Mouse (Mus musculus) gastrocnemius, postnatal 4 days (tissue): ENCODE measurements around the gene Hlcs. TPM values are rescaled to one million over a fixed set of nuclear protein-coding genes. Genes with fewer than 3 reads are reported as not detected.

Source experiments
- DNase-seq, 2 experiments: peaks; one replicate each; pipeline ENCODE4 v3.0.0; 2021 to 2022; ENCODE audit warnings: low spot score in 2 of 2, mixed read lengths in 2 of 2
- total RNA-seq, 2 experiments: library from RNA; stranded (reverse); gene quantifications; 2 replicates each; pipeline ENCODE4 v1.2.3; 2021

Hlcs gene
- total RNA-seq, 2 experiments from 2014 or later = 10.4 to 12.0 TPM

GRCm38 (mm10) chr16:94168655-94169545 is 144.5 kb downstream of the Hlcs start:
- no peak for DNase-seq

DNA sequence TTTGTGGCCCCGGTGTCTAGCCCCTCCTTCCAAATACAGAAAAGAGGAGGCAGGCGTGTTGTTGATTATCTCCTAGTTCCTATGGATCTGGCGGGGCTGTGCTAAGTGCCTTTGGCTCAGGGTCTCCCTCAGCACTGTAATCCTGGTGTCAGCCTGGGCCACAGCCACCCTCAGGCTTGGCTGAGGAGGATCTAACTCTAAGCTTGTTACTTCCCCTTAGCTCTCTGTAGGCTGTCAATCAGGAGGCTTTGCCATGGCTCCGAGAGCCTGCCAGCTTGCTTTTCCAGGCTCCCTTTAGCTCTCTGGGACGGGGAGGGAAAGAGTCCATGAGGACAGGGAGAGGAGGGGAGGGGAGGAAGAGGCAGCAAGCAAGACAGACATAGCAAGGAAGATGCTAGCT is 148.4 kb downstream of the Hlcs start:
- DNase-seq = no peak

GRCm38 (mm10) chr16:94164236-94164635 is 149.1 kb downstream of the Hlcs start:
- no peak for DNase-seq

DNA sequence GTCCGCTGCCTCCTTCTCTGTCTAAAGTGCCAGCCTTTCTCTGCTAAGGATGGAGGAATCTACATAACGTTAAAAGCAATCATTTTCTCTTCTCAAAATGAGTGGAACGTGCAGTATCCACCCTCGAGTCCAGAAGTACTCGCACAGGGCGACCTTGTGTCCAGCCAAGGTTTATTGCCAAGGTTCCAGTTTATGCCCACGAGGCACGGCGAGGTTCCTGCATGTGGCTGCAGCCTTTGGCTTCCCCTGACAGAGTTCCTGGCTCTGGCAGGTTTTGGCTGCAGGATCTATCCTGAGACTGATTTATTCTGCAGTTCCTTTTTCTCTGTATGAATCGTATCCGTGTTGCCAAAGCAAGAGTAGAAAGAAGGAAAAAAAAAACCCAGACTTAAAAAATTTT is 150.3 kb downstream of the Hlcs start:
- DNase-seq = peak in 1 of 2 experiments; percentile 18

DNA sequence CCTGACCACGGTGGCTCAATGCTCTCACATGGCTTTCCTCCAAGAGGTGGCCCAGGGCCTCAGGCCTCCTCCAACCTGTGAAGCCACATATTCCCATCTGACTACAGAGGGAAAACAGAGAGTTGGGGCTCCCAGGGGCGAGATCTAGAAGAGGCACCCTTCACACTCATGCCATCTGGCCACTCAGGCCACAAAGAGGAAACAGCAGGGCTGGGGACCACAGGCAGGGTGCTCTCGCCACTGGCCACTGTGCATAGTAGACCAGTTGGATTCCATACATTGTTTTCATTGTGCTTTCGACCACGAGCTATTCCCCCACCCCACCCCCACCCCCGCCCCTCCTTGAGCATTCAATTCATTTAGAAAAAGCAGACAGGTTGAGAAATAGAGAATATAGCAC is 151.4 kb downstream of the Hlcs start:
- DNase-seq = no peak

GRCm38 (mm10) chr16:94157819-94158218 is 155.6 kb downstream of the Hlcs start:
- DNase-seq = no peak

GRCm38 (mm10) chr16:94155041-94155653 is 158.2 kb downstream of the Hlcs start:
- DNase-seq = peak in 1 of 2 experiments; percentile 53

DNA sequence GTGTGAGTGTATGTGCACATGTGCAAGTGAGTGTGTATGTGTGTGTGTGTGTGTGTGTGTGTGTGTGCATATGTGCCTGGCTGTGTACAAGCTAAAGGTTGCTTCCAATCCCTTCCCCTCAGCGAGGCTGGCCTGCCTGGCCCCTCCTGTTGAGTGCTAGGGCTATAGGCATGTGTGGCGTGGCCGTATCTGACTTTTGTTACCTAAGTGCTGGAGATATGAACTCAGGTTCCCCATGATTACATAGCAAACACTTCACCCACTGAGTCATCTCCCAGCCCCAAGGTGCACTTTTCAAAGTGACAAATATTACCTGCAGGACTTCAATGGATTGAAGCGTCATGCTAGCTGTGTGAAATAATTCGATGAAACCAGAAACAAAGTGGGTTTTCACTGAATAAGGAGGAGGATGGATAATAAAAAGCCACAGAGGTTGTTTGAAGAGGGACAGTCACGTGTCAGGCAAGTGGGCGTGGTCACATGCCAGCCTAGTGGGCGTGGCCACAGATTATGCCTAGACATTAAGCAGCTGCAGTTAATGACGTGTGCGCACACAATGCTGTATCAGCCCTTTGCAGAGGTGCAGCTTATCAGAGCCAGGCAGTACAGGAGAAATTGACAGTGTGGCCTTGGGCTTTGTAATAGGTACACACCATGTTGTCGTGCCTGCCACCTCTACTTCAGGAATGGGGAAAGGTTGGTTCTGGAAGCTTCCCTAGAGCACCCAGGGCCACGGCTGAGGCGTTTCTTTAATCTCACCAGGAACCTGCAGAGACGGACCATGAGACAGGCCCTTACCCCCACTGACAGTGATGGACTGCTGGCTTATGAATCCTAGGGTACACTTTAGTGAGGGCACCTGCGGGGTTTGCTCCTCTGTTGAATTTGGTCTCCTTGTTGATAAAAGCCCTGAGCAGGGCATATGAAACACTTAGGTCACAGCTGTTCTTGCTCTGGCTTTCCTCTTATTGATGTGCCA is 163.0 kb downstream of the Hlcs start:
- no peak for DNase-seq

DNA sequence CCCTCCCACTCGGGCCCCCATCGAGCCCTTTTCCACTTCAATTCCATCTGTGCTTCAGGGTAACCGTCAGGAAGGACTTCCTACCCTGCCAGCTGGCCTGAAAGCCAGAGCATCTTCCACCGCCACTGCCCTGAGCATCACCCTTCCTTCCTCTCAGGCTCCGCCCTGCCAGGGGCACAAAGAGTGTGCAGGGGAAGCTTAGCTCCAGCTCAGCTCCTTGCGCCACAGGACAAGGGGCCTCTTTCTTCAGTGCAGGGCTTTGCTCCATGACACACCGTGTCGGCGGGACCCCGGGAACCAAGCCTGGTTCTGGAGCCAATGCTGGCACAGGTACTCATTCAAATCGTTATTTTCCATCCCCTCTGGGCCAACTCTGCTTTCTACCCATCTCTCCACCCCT is 165.2 kb downstream of the Hlcs start:
- peak in 1 of 2 experiments; percentile 26 for DNase-seq

GRCm38 (mm10) chr16:94143325-94143724 is 170.0 kb downstream of the Hlcs start:
- DNase-seq = no peak

DNA sequence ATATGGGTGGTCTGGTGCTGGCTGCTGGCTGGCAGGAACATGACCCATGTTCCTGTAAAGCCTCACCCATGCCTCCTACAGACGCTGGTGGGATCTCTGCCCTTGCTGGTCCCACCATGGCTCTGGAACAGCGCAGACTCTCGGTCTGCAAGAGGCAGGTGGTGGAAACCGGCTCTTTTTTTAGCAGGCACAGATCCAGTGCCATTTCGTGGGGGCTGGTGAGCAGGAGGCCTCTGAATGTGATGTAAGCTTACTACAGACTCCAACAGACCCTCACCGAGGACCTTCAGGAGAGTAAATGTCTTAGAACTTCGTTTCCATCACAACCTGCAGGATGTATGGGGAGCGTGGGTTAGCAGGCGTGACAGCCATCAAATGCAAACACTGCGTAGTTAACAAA is 172.6 kb downstream of the Hlcs start:
- DNase-seq = no peak

DNA sequence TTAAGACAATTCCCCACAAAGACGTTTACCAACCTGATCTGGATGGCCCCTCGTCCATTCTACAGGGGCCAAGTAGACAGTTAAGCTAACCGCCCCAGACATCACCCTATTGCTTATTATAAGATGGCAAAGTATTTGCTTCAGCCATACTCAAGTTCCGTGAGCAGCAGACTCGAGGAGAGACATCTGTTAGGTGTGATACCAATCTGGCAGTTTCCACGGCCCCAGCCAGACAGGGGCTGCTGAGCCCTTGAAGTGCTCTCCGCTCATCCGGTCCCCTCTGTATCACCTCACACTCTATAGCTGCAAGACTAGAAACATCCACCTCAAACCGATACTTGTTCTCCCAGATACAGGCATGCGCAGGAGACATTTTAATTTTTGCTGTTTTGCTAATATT is 179.2 kb downstream of the Hlcs start:
- no peak for DNase-seq

DNA sequence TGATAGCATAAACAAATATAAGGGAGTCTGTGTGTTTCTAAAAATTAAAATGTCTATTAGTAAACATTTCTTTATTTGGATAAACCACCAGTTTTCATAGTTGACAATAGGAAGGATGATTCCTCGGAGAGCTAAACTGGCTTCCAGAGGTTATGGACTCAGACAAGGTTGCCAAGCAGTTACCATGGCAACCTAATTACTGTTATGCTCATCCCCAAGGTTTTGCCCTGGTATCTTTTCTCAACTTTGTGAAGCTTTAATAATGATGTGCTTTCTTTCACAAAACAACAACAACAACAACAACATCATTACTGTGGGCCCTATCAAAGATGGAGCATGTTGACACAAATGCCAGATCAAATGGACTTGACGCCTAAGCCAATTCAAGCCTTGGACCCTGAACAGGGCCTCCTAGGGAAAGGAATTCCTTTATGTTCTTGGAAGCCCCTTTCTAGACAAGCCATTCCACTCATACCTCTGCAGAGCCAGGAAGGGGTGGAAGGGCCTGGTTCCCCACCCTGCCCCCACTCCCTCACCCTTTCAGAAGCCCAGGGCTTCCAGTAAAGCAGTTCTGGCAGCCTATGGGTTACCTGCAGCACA is 185.0 kb downstream of the Hlcs start:
- no peak for DNase-seq

DNA sequence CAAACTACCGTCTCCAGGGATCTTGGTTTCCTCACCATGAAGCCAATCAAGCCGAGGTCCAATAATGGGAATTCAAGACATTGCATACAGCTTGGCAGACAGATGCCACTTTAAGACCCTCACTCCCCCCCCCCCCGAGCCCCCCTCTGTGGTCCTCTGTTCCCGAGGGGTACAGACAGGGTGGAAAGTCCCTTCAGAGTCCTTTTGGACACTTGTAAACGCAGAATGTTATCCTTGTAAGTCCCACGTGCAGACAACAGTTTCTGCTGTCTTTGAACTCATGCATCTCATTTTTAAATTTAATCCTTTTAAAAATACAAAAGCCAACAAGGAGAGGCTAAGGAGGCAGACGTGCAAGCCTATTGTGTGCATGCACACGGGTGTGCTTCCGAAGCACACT is 187.2 kb downstream of the Hlcs start:
- no peak for DNase-seq

- DNase-seq = no peak
Measured at GRCm38 (mm10) chr16:94125172-94125981, 188.0 kb downstream of the Hlcs start.

GRCm38 (mm10) chr16:94123247-94123646 is 190.1 kb downstream of the Hlcs start:
- DNase-seq = peak in 1 of 2 experiments; percentile 54

- DNase-seq = no peak
Measured at GRCm38 (mm10) chr16:94122347-94122746, 191.0 kb downstream of the Hlcs start.

GRCm38 (mm10) chr16:94118394-94118793 is 195.0 kb downstream of the Hlcs start:
- no peak for DNase-seq

GRCm38 (mm10) chr16:94117333-94117732 is 196.0 kb downstream of the Hlcs start:
- no peak for DNase-seq

DNA sequence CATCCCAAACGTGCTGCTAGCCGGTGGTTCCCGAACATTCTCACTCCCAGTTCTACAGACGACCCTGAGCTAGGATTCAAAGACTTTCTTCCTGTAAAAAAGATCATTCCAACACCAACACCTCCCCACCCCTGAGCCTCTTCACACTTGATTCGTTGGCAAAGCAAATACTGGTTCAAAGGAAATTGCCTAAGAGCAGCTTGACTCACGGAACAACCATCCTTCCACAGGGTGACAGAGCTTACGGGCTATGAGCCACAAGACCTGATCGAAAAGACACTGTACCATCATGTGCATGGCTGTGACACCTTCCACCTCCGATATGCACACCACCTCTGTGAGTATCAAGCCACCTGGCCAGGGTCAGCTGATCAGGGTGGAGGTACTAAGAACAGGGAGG is 198.7 kb downstream of the Hlcs start:
- no peak for DNase-seq
